Mouse (Mus musculus) layer of hippocampus, adult 2 months (tissue): Measurements from ENCODE around the gene Ogt. TPM values are rescaled to one million over a fixed set of nuclear protein-coding genes. Genes with fewer than 3 reads are reported as not detected.
A peak's percentile ranks its signal among the peaks of the same experiment; 100 is the strongest.

ENCODE experiments used
- DNase-seq, 2 experiments: peaks; one replicate each; pipeline ENCODE4 v3.0.0; 2022; ENCODE audit warnings: low spot score in 2 of 2
- H3K27ac ChIP-seq: fragments of 200-600 bp; 2 replicates; pipeline ENCODE4 v1.8.1; 2022
- H3K4me3 ChIP-seq: fragments of 200-600 bp; 2 replicates; pipeline ENCODE4 v1.8.1; 2022; ENCODE audit warnings: mild to moderate bottlenecking
- CTCF ChIP-seq: fragments of 200-600 bp; conservative IDR thresholded peaks from 2 replicates; pipeline ENCODE4 v1.8.1; 2022; ENCODE audit warnings: antibody characterized with exemption, mild to moderate bottlenecking, moderate library complexity
- long read RNA-seq, 2 experiments: library from polyadenylated mRNA; stranded (forward); transcript quantifications; one replicate each; pipeline ENCODE4 v2.0.0; 2021; ENCODE audit warnings: borderline mapping rate in 2 of 2
- total RNA-seq, 2 experiments: library from RNA; stranded (reverse); gene quantifications; 2 replicates each; pipeline ENCODE4 v1.2.3; 2021

Ogt gene
- total RNA-seq = 100 to 1,000 TPM; 228 to 241 TPM
- long read RNA-seq, experiment 1, full-length matches to known transcripts = 14 of 58 reads
- long read RNA-seq, experiment 1, partial matches to known transcripts = 33 of 58 reads
- long read RNA-seq, experiment 1, other reads (novel, unspliced or antisense) = 11 of 58 reads
- long read RNA-seq, experiment 2, full-length matches to known transcripts = 16 of 71 reads
- long read RNA-seq, experiment 2, partial matches to known transcripts = 45 of 71 reads
- long read RNA-seq, experiment 2, other reads (novel, unspliced or antisense) = 10 of 71 reads

GRCm38 (mm10) chrX:101639741-101640166, at the start of gene Ogt:
Gene Ogt, plus strand, starts transcription at chrX:101640060.
- H3K27ac ChIP-seq = peak within 1 kb of the TSS; percentile 98
- peak; percentile 85 to 89 for DNase-seq
- peak within 1 kb of the TSS; percentile 75 for H3K4me3 ChIP-seq
- no peak for TF ChIP-seq CTCF

- no peak overlapping the region for H3K4me3 ChIP-seq
- DNase-seq = no peak
- TF ChIP-seq CTCF = no peak
- H3K27ac ChIP-seq = no peak overlapping the region
Observed at GRCm38 (mm10) chrX:101616183-101616582, 23.7 kb upstream of the Ogt start.

- no peak for DNase-seq
- H3K4me3 ChIP-seq = no peak overlapping the region
- no peak overlapping the region for H3K27ac ChIP-seq
- no peak for TF ChIP-seq CTCF
Observed at GRCm38 (mm10) chrX:101617889-101618288, 22.0 kb upstream of the Ogt start.

- no peak overlapping the region for H3K4me3 ChIP-seq
- no peak for TF ChIP-seq CTCF
- DNase-seq = peak in 1 of 2 experiments; percentile 7
- H3K27ac ChIP-seq = no peak overlapping the region
Observed at GRCm38 (mm10) chrX:101620317-101620716, 19.5 kb upstream of the Ogt start.

- Histone ChIP-seq H3K4me3 (no peak overlapping the region), H3K27ac (no peak overlapping the region)
- no peak for TF ChIP-seq CTCF
- no peak for DNase-seq
Observed at GRCm38 (mm10) chrX:101622539-101622938, 17.3 kb upstream of the Ogt start.

GRCm38 (mm10) chrX:101636821-101637525, 2.9 kb upstream of the Ogt start:
- Histone ChIP-seq H3K27ac (no peak overlapping the region), H3K4me3 (no peak overlapping the region)
- TF ChIP-seq CTCF = no peak
- no peak for DNase-seq

- no peak for DNase-seq
- TF ChIP-seq CTCF = no peak
- Histone ChIP-seq H3K27ac (peak overlapping the region; percentile 98), H3K4me3 (peak overlapping the region; percentile 75; the same call in 1 of the 2 replicates)
Observed at GRCm38 (mm10) chrX:101638856-101639255, 1.0 kb upstream of the Ogt start.

GRCm38 (mm10) chrX:101639306-101639705, 554 bp upstream of the Ogt start:
- DNase-seq = no peak
- Histone ChIP-seq H3K27ac (peak overlapping the region; percentile 98), H3K4me3 (peak overlapping the region; percentile 75)
- no peak for TF ChIP-seq CTCF

GRCm38 (mm10) chrX:101640194-101641160, 617 bp downstream of the Ogt start:
- Histone ChIP-seq H3K4me3 (peak overlapping the region; percentile 75), H3K27ac (peak overlapping the region; percentile 98)
- no peak for TF ChIP-seq CTCF
- DNase-seq = peak in 1 of 2 experiments; percentile 11

- DNase-seq = no peak
- peak overlapping the region; percentile 98 for H3K27ac ChIP-seq
Observed at GRCm38 (mm10) chrX:101641161-101641530, 1.3 kb downstream of the Ogt start.

GRCm38 (mm10) chrX:101642091-101642490, 2.2 kb downstream of the Ogt start:
- no peak for TF ChIP-seq CTCF

More at GRCm38 (mm10) chrX:101641161-101641530, 1.3 kb downstream of the Ogt start:
- TF ChIP-seq CTCF = no peak
- H3K4me3 ChIP-seq = peak overlapping the region; percentile 75

GRCm38 (mm10) chrX:101645286-101645685, 5.4 kb downstream of the Ogt start:
- no peak for DNase-seq
- no peak for TF ChIP-seq CTCF

More at GRCm38 (mm10) chrX:101642091-101642490, 2.2 kb downstream of the Ogt start:
- Histone ChIP-seq H3K27ac (peak overlapping the region; percentile 98), H3K4me3 (peak overlapping the region; percentile 75)
- DNase-seq = no peak

More at GRCm38 (mm10) chrX:101645286-101645685, 5.4 kb downstream of the Ogt start:
- Histone ChIP-seq H3K4me3 (no peak overlapping the region), H3K27ac (no peak overlapping the region)
